Mouse (Mus musculus): ENCODE data around the gene Ccr10.

The Ccr10 gene

GRCm38 (mm10) chr11:101174851-101175628 lies at the start of gene Ccr10:
Gene Ccr10, minus strand, starts transcription at chr11:101175443.
- no peak for DNase-seq

GRCm38 (mm10) chr11:101224337-101224736 lies 49.1 kb upstream of the Ccr10 start:
- no peak for DNase-seq

GRCm38 (mm10) chr11:101221306-101221986 lies 46.2 kb upstream of the Ccr10 start:
- DNase-seq: no peak

- DNase-seq: no peak
Measured at GRCm38 (mm10) chr11:101220853-101221252, 45.6 kb upstream of the Ccr10 start.

GRCm38 (mm10) chr11:101218436-101219055 lies 43.3 kb upstream of the Ccr10 start:
- DNase-seq: no peak

GRCm38 (mm10) chr11:101216936-101217335 lies 41.7 kb upstream of the Ccr10 start:
- DNase-seq: no peak

GRCm38 (mm10) chr11:101211970-101212369 lies 36.7 kb upstream of the Ccr10 start:
- peak; percentile 46 for DNase-seq

- peak; percentile 37 for DNase-seq
Measured at GRCm38 (mm10) chr11:101200986-101201385, 25.7 kb upstream of the Ccr10 start.

- DNase-seq: no peak
Measured at GRCm38 (mm10) chr11:101199555-101199954, 24.3 kb upstream of the Ccr10 start.

- no peak for DNase-seq
Measured at GRCm38 (mm10) chr11:101196175-101196574, 20.9 kb upstream of the Ccr10 start.

- DNase-seq: no peak
Measured at GRCm38 (mm10) chr11:101195571-101195970, 20.3 kb upstream of the Ccr10 start.

GRCm38 (mm10) chr11:101195101-101195500 lies 19.9 kb upstream of the Ccr10 start:
- no peak for DNase-seq

GRCm38 (mm10) chr11:101194643-101195042 lies 19.4 kb upstream of the Ccr10 start:
- DNase-seq: no peak

GRCm38 (mm10) chr11:101194137-101194536 lies 18.9 kb upstream of the Ccr10 start:
- DNase-seq: no peak

GRCm38 (mm10) chr11:101193076-101193475 lies 17.8 kb upstream of the Ccr10 start:
- DNase-seq: no peak

GRCm38 (mm10) chr11:101192646-101193045 lies 17.4 kb upstream of the Ccr10 start:
- no peak for DNase-seq

GRCm38 (mm10) chr11:101191919-101192470 lies 16.8 kb upstream of the Ccr10 start:
- DNase-seq: no peak

- DNase-seq: no peak
Measured at GRCm38 (mm10) chr11:101190913-101191907, 16.0 kb upstream of the Ccr10 start.

- DNase-seq: no peak
Measured at GRCm38 (mm10) chr11:101190181-101190912, 15.1 kb upstream of the Ccr10 start.

- peak; percentile 67 for DNase-seq
Measured at GRCm38 (mm10) chr11:101189495-101190180, 14.4 kb upstream of the Ccr10 start.
